Mouse (Mus musculus) layer of hippocampus, postnatal 36 days (tissue): ENCODE measurements at regions not wholly inside any gene's neighbourhood (a gene's known extent, or its start where the extent isn't known, plus 50 kb on each side); places are given as distances from the start of the nearest gene placed in this dataset.

Experiments
- DNase-seq, 2 experiments: peaks; one replicate each; pipeline ENCODE4 v3.0.0; 2022

GRCm38 (mm10) chr17:51258316-51258715 lies 79.2 kb upstream of the Tbc1d5 start:
- DNase-seq = no peak

- DNase-seq = no peak
Measured at GRCm38 (mm10) chr17:51248543-51248942, 69.4 kb upstream of the Tbc1d5 start.

- peak; percentile 11 to 39 for DNase-seq
Measured at GRCm38 (mm10) chr17:51246038-51246437, 66.9 kb upstream of the Tbc1d5 start.

- DNase-seq = no peak
Measured at GRCm38 (mm10) chr17:51240360-51240993, 61.3 kb upstream of the Tbc1d5 start.

GRCm38 (mm10) chr17:51239465-51239864 lies 60.3 kb upstream of the Tbc1d5 start:
- DNase-seq = no peak
